Mouse (Mus musculus) stomach, embryonic 16.5 days (tissue): Measurements from ENCODE around the gene Pax7. TPM values are rescaled to one million over a fixed set of nuclear protein-coding genes. Genes with fewer than 3 reads are reported as not detected.

Experiments
- ATAC-seq: fragments of 200-750 bp; cut with Nextera tagmentation; 2 replicates; pipeline ENCODE4 v1.8.0; 2017; ENCODE audit warnings: moderate number of reproducible peaks, moderate TSS enrichment; ENCODE audit not compliant: insufficient read depth, low FRiP score
- H3K27ac ChIP-seq: fragments of 300-500 bp; sonication (generic); 2 replicates; pipeline ENCODE4 v1.5.1; 2014; ENCODE audit warnings: low read length
- H3K27me3 ChIP-seq: fragments of 300-500 bp; sonication (generic); 2 replicates; pipeline ENCODE4 v1.6.1; 2014; ENCODE audit warnings: low read length, control low read depth, mixed read lengths; ENCODE audit not compliant: control insufficient read depth, insufficient read depth
- H3K36me3 ChIP-seq: fragments of 300-500 bp; sonication (generic); 2 replicates; pipeline ENCODE4 v1.6.1; 2014; ENCODE audit warnings: low read length; ENCODE audit not compliant: control insufficient read depth, insufficient read depth
- H3K4me1 ChIP-seq: fragments of 300-500 bp; sonication (generic); 2 replicates; pipeline ENCODE4 v1.6.1; 2014; ENCODE audit warnings: low read length, control low read depth, mixed read lengths; ENCODE audit not compliant: control insufficient read depth, insufficient read depth
- H3K4me2 ChIP-seq: fragments of 300-500 bp; sonication (generic); 2 replicates; pipeline ENCODE4 v1.6.1; 2014; ENCODE audit warnings: low read depth, low read length, mixed read lengths
- H3K4me3 ChIP-seq: fragments of 300-500 bp; sonication (generic); replicated peaks from 2 replicates; pipeline ENCODE4 v1.5.1; 2014; ENCODE audit warnings: mild to moderate bottlenecking, low read length
- H3K9ac ChIP-seq: fragments of 300-500 bp; sonication (generic); 2 replicates; pipeline ENCODE4 v1.6.1; 2014; ENCODE audit warnings: low read length
- H3K9me3 ChIP-seq: fragments of 300-500 bp; sonication (generic); replicated peaks from 2 replicates; pipeline ENCODE4 v1.6.1; 2016; ENCODE audit warnings: low read length, control low read depth; ENCODE audit not compliant: control insufficient read depth
- WGBS: fragments of 180-500 bp; shearing (Covaris S2); extraction: QIAGEN DNeasy Blood & Tissue Kit; methylation state at CpG from one replicate; pipeline ENCODE4 v1.1.7; 2014; 5-methylcytosine and 5-hydroxymethylcytosine counted together
- polyA plus RNA-seq: library from polyadenylated mRNA; unstranded; fragments of >200 nt; fragmentation: Nextera tagmentation; extraction: Ambion mirVana; gene quantifications from 2 replicates; pipeline ENCODE4 v1.2.1, GENCODE M21; 2015

The Pax7 gene
- polyA plus RNA-seq, 1 experiment from 2014 or later = 0.08 TPM

GRCm38 (mm10) chr4:139689627-139690269 is 143.6 kb downstream of the Pax7 start:
- Histone ChIP-seq H3K9ac (no peak overlapping the region), H3K27me3 (no peaks in the 10 kb centered on the region), H3K4me2 (no peak overlapping the region), H3K4me3 (no peak overlapping the region), H3K36me3 (no peaks in the 10 kb centered on the region), H3K27ac (no peak overlapping the region), H3K4me1 (peaks cover 4% of the 10 kb centered on the region; the same call in 1 of the 2 replicates), H3K9me3 (no peaks in the 10 kb centered on the region)
- no peak for ATAC-seq
- WGBS = 30% methylated on average over 7 of the region's 7 CpGs

- peak; percentile 77; the same call in 1 of the 2 replicates for ATAC-seq
- Histone ChIP-seq H3K4me1 (peaks cover 4% of the 10 kb centered on the region; the same call in 1 of the 2 replicates), H3K36me3 (no peaks in the 10 kb centered on the region), H3K27ac (0 out of 2 replicates have a peak overlapping the region, but pooled peaks have one; percentile 7), H3K4me2 (no peak overlapping the region), H3K27me3 (no peaks in the 10 kb centered on the region), H3K9ac (no peak overlapping the region), H3K9me3 (no peaks in the 10 kb centered on the region), H3K4me3 (no peak overlapping the region)
- 53% methylated on average over 9 of the region's 9 CpGs for WGBS
Observed at GRCm38 (mm10) chr4:139688058-139688457, 145.3 kb downstream of the Pax7 start.

Other genes with a start within 250 kb of the Pax7 start
- not detected in 2 replicates for gene Gm21969, start 230.3 kb downstream of the Pax7 start, polyA plus RNA-seq
- 35.9 and 38.0 TPM in 2 replicates for gene Aldh4a1, start 210.7 kb downstream of the Pax7 start, polyA plus RNA-seq
- gene Tas1r2, start 180.0 kb downstream of the Pax7 start, polyA plus RNA-seq = not detected in 2 replicates
- gene Klhdc7a, start 134.5 kb upstream of the Pax7 start, polyA plus RNA-seq = 0.98 and 1.7 TPM in 2 replicates